Mouse (Mus musculus) spleen, adult 2 months (tissue): Measurements from ENCODE around the gene Map2k6. TPM values are rescaled to one million over a fixed set of nuclear protein-coding genes. Genes with fewer than 3 reads are reported as not detected.

Experiments used
- DNase-seq, 2 experiments: peaks; one replicate each; pipeline versions ENCODE4 v3.0.0 to v3.0.0-alpha.2; 2012 to 2021; ENCODE audit warnings: low spot score in 2 of 2, low read depth in 1 of 2
- H3K27ac ChIP-seq: fragments of 200-500 bp; 2 replicates; pipeline ENCODE4 v1.5.1; 2012; ENCODE audit warnings: low read length, inconsistent platforms; ENCODE audit not compliant: insufficient read depth
- H3K27me3 ChIP-seq: fragments of 200-500 bp; 2 replicates; pipeline ENCODE4 v1.6.1; 2012; ENCODE audit warnings: mild to moderate bottlenecking, moderate library complexity, low read length, inconsistent platforms; ENCODE audit not compliant: control insufficient read depth, insufficient read depth
- H3K36me3 ChIP-seq: fragments of 200-500 bp; 2 replicates; pipeline ENCODE4 v1.6.1; 2012; ENCODE audit warnings: mild to moderate bottlenecking, low read length, inconsistent platforms; ENCODE audit not compliant: control insufficient read depth, insufficient read depth
- H3K4me1 ChIP-seq: fragments of 200-500 bp; 2 replicates; pipeline ENCODE4 v1.6.1; 2011; ENCODE audit warnings: inconsistent platforms; ENCODE audit not compliant: control insufficient read depth, insufficient read depth, insufficient read length
- H3K4me3 ChIP-seq: fragments of 200-500 bp; 2 replicates; pipeline ENCODE4 v1.5.1; 2011; ENCODE audit warnings: mild to moderate bottlenecking, inconsistent platforms; ENCODE audit not compliant: insufficient read depth, insufficient read length; ENCODE audit errors: extremely low read depth
- CTCF ChIP-seq: fragments of 200-500 bp; IDR thresholded peaks from 2 replicates; pipeline ENCODE4 v1.5.1; 2011; ENCODE audit warnings: mild to moderate bottlenecking, inconsistent platforms; ENCODE audit not compliant: insufficient read depth, insufficient read length, insufficient replicate concordance; ENCODE audit errors: extremely low read depth
- POLR2A ChIP-seq: fragments of 200-500 bp; IDR thresholded peaks from 2 replicates; pipeline ENCODE4 v1.6.1; 2011; ENCODE audit warnings: low read depth, low read length, inconsistent platforms
- WGBS: fragments of 180-500 bp; shearing (Covaris S2); methylation state at CpG from one replicate; pipeline ENCODE4 v1.1.7; 2018; 5-methylcytosine and 5-hydroxymethylcytosine counted together
- polyA plus RNA-seq: library from polyadenylated mRNA; depleted of rRNA; stranded (reverse); fragments of >200 nt; gene quantifications from 2 replicates; pipeline ENCODE4 v1.2.3, GENCODE M21; 2012

Map2k6 gene
- polyA plus RNA-seq, 1 experiment, result 2.1 TPM

DNA sequence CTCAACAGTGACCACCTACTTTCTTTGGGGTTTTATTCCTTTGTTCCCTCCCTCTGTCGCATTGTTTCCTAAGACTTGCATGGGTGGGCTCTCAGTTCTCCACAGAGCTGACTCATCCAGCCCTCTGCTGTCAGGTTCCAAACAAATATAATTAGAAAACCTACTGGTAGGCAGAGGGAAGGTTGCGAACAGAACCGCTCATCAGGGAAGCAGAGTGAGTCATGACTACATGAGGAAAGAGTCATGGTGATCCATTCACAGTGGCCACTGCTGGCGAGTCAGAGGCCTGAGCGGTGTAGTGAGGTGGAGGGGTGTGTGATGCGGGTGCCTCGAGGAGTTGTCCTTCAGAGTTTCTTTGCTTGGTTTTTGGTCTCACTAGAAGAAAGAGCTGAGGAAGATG lies 112.5 kb downstream of the Map2k6 start:
- Histone ChIP-seq H3K27ac (no peak overlapping the region), H3K36me3 (peaks cover 20% of the 10 kb centered on the region), H3K4me3 (no peak overlapping the region), H3K27me3 (no peaks in the 10 kb centered on the region), H3K4me1 (no peaks in the 10 kb centered on the region)
- TF ChIP-seq POLR2A (no peak), CTCF (no peak)
- WGBS, result 90% methylated on average over 7 of the region's 7 CpGs
- no peak for DNase-seq

DNA sequence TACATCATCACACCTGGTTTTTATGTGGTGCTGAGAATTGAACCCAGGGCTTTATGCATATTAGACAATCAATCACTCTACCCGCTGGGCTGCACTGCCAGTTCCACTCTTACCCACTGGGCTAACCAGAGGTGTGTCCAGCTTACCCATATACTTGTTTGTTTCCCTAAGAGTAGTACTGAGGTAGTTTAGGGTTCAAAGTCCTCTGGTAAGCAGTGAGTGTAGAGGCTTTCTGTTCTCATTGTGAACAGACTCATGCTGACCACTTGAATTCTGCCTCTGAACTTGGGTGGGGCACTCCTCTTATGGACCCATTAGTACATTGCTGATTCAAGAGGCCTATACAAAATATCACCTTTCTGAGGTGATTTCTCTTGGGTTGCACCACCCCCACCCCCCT lies 119.7 kb downstream of the Map2k6 start:
- H3K27me3 ChIP-seq, result no peaks in the 10 kb centered on the region
- peaks cover 4% of the 10 kb centered on the region; the same call in 1 of the 2 replicates for H3K36me3 ChIP-seq
- DNase-seq, result no peak
- H3K4me3 ChIP-seq, result no peak overlapping the region
- H3K4me1 ChIP-seq, result no peaks in the 10 kb centered on the region
- 90% methylated on average over 1 of the region's 1 CpGs for WGBS
- no peak overlapping the region for H3K27ac ChIP-seq
- TF ChIP-seq POLR2A, result no peak
- no peak for TF ChIP-seq CTCF

DNA sequence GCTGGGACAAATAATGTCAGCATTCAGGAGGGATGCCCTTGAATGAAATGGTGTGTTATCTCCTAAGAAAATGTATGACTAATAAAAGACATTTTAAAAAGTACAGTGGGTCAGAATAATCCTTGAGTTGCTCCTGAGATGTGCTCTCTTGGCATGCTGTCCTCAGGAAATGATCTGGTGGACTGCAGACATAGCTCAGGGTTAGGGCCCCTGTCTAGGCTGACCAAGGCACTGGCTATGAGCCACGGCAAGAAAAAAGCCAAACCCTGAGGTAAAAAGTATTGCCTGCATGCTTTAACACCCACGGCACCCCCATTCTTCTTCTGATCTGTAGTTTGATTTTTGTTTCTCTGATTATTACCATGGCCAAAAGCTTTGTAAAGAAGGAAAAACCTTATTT lies 124.0 kb downstream of the Map2k6 start:
- 83% methylated on average over 2 of the region's 2 CpGs for WGBS
- Histone ChIP-seq H3K4me3 (no peak overlapping the region), H3K27ac (no peak overlapping the region), H3K36me3 (no peaks in the 10 kb centered on the region), H3K4me1 (no peaks in the 10 kb centered on the region), H3K27me3 (no peaks in the 10 kb centered on the region)
- no peak for DNase-seq
- TF ChIP-seq POLR2A (no peak), CTCF (no peak)

DNA sequence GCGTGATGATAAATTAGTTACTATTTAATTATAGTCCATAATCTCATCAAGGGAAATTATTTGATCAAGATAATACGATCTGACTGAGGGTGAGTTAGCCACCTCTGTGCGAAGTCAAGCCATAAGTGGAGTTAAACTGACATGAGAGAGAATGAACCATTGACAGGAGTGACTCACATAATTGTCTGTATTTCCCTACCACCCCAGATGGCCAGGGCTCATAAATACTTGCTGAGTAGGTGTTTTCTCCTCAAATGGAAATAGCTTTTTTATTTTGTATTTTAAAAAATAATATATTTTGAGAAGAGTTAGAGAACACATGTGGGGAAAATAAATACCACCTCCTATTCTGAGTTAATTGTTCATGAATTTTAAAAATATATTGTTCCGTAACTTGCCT lies 127.2 kb downstream of the Map2k6 start:
- TF ChIP-seq CTCF, result no peak
- no peak for TF ChIP-seq POLR2A
- Histone ChIP-seq H3K4me3 (no peak overlapping the region), H3K4me1 (no peaks in the 10 kb centered on the region), H3K36me3 (no peaks in the 10 kb centered on the region), H3K27me3 (no peaks in the 10 kb centered on the region), H3K27ac (no peak overlapping the region)
- DNase-seq, result no peak
- WGBS, result 94% methylated on average over 4 of the region's 4 CpGs

GRCm38 (mm10) chr11:110531087-110531486 lies 132.2 kb downstream of the Map2k6 start:
- TF ChIP-seq POLR2A, result no peak
- TF ChIP-seq CTCF, result no peak

DNA sequence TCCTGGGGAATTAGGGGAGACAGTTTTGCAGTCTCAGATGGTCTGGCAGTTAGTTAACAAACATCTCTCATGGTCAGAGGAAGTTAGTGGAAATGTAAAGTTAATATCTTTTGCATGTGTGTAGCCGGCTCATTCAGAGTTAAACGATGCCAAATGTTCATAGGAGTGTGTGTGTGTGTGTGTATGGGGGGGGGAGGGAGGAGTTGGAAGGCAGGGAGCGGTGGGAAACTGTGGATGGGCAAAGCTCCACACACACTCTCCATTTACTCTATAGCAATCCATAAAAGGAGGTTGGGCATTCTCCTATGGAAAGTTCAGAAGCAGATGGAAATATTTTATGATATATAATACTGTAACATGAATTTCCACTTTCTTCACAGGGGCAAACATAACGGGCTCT lies 135.9 kb downstream of the Map2k6 start:
- no peak overlapping the region for H3K27ac ChIP-seq

More at GRCm38 (mm10) chr11:110531087-110531486, 132.2 kb downstream of the Map2k6 start:
- Histone ChIP-seq H3K27me3 (no peaks in the 10 kb centered on the region), H3K36me3 (no peaks in the 10 kb centered on the region), H3K4me3 (no peak overlapping the region), H3K4me1 (no peaks in the 10 kb centered on the region), H3K27ac (no peak overlapping the region)
- DNase-seq, result no peak
- WGBS, result 83% methylated on average over 7 of the region's 7 CpGs

GRCm38 (mm10) chr11:110536533-110536932 lies 137.6 kb downstream of the Map2k6 start:
- Histone ChIP-seq H3K4me1 (no peaks in the 10 kb centered on the region; the same call in 1 of the 2 replicates), H3K36me3 (no peaks in the 10 kb centered on the region), H3K27ac (no peak overlapping the region), H3K4me3 (no peak overlapping the region), H3K27me3 (no peaks in the 10 kb centered on the region)
- DNase-seq, result no peak
- 92% methylated on average over 2 of the region's 2 CpGs for WGBS
- no peak for TF ChIP-seq POLR2A

More for the DNA sequence above, 135.9 kb downstream of the Map2k6 start:
- no peak for DNase-seq
- H3K27me3 ChIP-seq, result no peaks in the 10 kb centered on the region
- no peak for TF ChIP-seq CTCF
- no peaks in the 10 kb centered on the region; the same call in 1 of the 2 replicates for H3K4me1 ChIP-seq
- no peaks in the 10 kb centered on the region for H3K36me3 ChIP-seq
- H3K4me3 ChIP-seq, result no peak overlapping the region
- 84% methylated on average over 4 of the region's 4 CpGs for WGBS

- WGBS, result 2% methylated on average over 15 of the region's 15 CpGs
- Histone ChIP-seq H3K4me1 (no peaks in the 10 kb centered on the region; the same call in 1 of the 2 replicates), H3K27ac (no peak overlapping the region), H3K27me3 (no peaks in the 10 kb centered on the region), H3K36me3 (no peaks in the 10 kb centered on the region), H3K4me3 (peak overlapping the region; percentile 38; the same call in 1 of the 2 replicates)
- TF ChIP-seq POLR2A (no peak), CTCF (peak; percentile 47; the same call in 1 of the 2 replicates)
- DNase-seq, result peak; percentile 25 to 50
Observed at GRCm38 (mm10) chr11:110537602-110538001, 138.7 kb downstream of the Map2k6 start.
